Mouse (Mus musculus) heart, postnatal 0 days (tissue): Measurements from ENCODE around the gene Pias1.

ENCODE experiments used
- CTCF ChIP-seq: IDR thresholded peaks from 2 replicates; pipeline ENCODE4 v1.5.1; 2016; ENCODE audit warnings: antibody characterized with exemption, control low read depth, low read depth
- EP300 ChIP-seq: IDR thresholded peaks from 2 replicates; pipeline ENCODE4 v1.6.1; 2016; ENCODE audit warnings: antibody characterized with exemption, low read depth

- TF ChIP-seq CTCF (no peak), EP300 (no peak)
Measured at GRCm38 (mm10) chr9:62901736-62902135, 86.0 kb downstream of the Pias1 start.
